Mouse (Mus musculus): ENCODE measurements at regions not wholly inside any gene's neighbourhood (a gene's known extent, or its start where the extent isn't known, plus 50 kb on each side); places are given as distances from the start of the nearest gene placed in this dataset.

- DNase-seq (ENCODE audit: low read depth, low spot score) = no peak
Observed at GRCm38 (mm10) chr15:57543985-57544384, 66.6 kb upstream of the Slc22a22 start.

DNA sequence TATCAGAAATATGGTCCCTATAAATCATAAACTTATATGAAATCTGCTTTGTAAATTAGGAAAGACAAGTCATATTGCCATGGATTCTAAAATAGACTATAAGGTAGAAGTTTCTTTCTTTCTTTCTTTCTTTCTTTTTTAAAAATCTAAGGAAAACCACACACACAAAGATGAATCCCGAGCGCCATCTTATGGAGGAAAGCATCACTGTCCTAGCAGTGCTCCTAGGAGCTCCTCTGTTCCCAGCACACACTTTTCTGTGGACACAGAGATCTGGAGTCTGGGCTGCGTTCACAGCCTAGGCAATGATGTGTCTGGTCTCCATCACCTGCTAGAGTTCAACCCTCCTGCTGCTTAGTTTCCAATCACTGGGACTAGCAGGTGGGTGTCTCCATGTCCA, 65.2 kb upstream of the Slc22a22 start:
- DNase-seq (ENCODE audit: low read depth, low spot score) = no peak

DNA sequence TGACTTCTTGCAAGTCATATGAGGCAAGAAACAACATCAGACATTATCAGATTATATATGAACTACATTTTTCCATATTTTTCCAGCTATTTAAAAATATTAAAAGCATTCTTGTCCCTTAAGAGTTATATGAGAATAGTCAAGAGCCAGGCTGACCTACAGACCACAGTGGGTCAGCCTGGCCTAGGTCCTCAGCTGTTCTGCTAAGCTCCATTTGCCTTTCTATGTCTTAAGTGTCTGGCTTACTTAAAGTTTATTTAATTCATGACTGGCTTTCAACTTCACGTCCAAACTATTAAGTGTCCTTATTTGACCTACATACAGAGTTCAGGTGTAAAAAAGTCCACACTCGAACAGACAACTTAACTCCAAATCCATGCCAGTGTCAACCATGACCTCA, 58.1 kb upstream of the Slc22a22 start:
- DNase-seq (ENCODE audit: low read depth, low spot score) = no peak
